Mouse (Mus musculus): ENCODE results near the gene Itga5. TPM values are rescaled to one million over a fixed set of nuclear protein-coding genes. Genes with fewer than 3 reads are reported as not detected.

The Itga5 gene
- polyA plus RNA-seq, 1 experiment: 104 TPM

- Histone ChIP-seq H3K36me3 (ENCODE audit: control insufficient read depth, insufficient read depth) (peaks cover 51% of the 10 kb centered on the region), H3K4me3 (ENCODE audit: insufficient read depth, poor library complexity, severe bottlenecking) (no peak overlapping the region), H3K79me3 (ENCODE audit: low read depth) (peaks cover 78% of the 10 kb centered on the region), H3K79me2 (ENCODE audit: control insufficient read depth, insufficient read depth) (peaks cover 93% of the 10 kb centered on the region), H3K27me3 (ENCODE audit: control insufficient read depth, insufficient read depth, insufficient read length) (no peaks in the 10 kb centered on the region), H3ac (ENCODE audit: control insufficient read depth, insufficient read length, low read depth) (no peak overlapping the region)
- TF ChIP-seq FOSL1 (IDR thresholded peaks at IDR 0.05; ENCODE audit: insufficient read depth, low read length, poor library complexity, severe bottlenecking) (no peak), MYOD1 (IDR thresholded peaks at IDR 0.05; ENCODE audit: control insufficient read depth, insufficient read length, low read depth) (no peak), MAX (IDR thresholded peaks at IDR 0.05) (no peak), MYOG (IDR thresholded peaks at IDR 0.05; ENCODE audit: control insufficient read depth, extremely low read depth, insufficient read length) (no peak), USF1 (IDR thresholded peaks at IDR 0.05; ENCODE audit: low read depth) (no peak), CEBPB (IDR thresholded peaks at IDR 0.05; ENCODE audit: low read depth) (no peak), CTCF (IDR thresholded peaks at IDR 0.05; ENCODE audit: control insufficient read depth, insufficient read depth, insufficient read length) (no peak)
These were observed 3.6 kb downstream of the Itga5 start for GRCm38 (mm10) chr15:103362950-103363349.

- TF ChIP-seq MAX (IDR thresholded peaks at IDR 0.05) (no peak), MYOD1 (IDR thresholded peaks at IDR 0.05; ENCODE audit: control insufficient read depth, insufficient read length, low read depth) (no peak), FOSL1 (IDR thresholded peaks at IDR 0.05; ENCODE audit: insufficient read depth, low read length, poor library complexity, severe bottlenecking) (no peak), MYOG (IDR thresholded peaks at IDR 0.05; ENCODE audit: control insufficient read depth, extremely low read depth, insufficient read length) (no peak), USF1 (IDR thresholded peaks at IDR 0.05; ENCODE audit: low read depth) (no peak), CEBPB (IDR thresholded peaks at IDR 0.05; ENCODE audit: low read depth) (no peak), CTCF (IDR thresholded peaks at IDR 0.05; ENCODE audit: control insufficient read depth, insufficient read depth, insufficient read length) (no peak)
- H3K79me3 ChIP-seq (ENCODE audit: low read depth): peaks cover 85% of the 10 kb centered on the region
- peaks cover 57% of the 10 kb centered on the region for H3K36me3 ChIP-seq (ENCODE audit: control insufficient read depth, insufficient read depth)
- no peak overlapping the region for H3ac ChIP-seq (ENCODE audit: control insufficient read depth, insufficient read length, low read depth)
- no peak overlapping the region for H3K4me3 ChIP-seq (ENCODE audit: insufficient read depth, poor library complexity, severe bottlenecking)
- H3K27me3 ChIP-seq (ENCODE audit: control insufficient read depth, insufficient read depth, insufficient read length): no peaks in the 10 kb centered on the region
- peaks cover 97% of the 10 kb centered on the region for H3K79me2 ChIP-seq (ENCODE audit: control insufficient read depth, insufficient read depth)
These were observed 4.2 kb downstream of the Itga5 start for GRCm38 (mm10) chr15:103362333-103362732.

- TF ChIP-seq CTCF (IDR thresholded peaks at IDR 0.05; ENCODE audit: control insufficient read depth, insufficient read depth, insufficient read length): no peak
- no peak for TF ChIP-seq MYOD1 (IDR thresholded peaks at IDR 0.05; ENCODE audit: control insufficient read depth, insufficient read length, low read depth)
- TF ChIP-seq USF1 (IDR thresholded peaks at IDR 0.05; ENCODE audit: low read depth): no peak
- TF ChIP-seq MYOG (IDR thresholded peaks at IDR 0.05; ENCODE audit: control insufficient read depth, extremely low read depth, insufficient read length): no peak
- TF ChIP-seq CEBPB (IDR thresholded peaks at IDR 0.05; ENCODE audit: low read depth): no peak
- no peak for TF ChIP-seq FOSL1 (IDR thresholded peaks at IDR 0.05; ENCODE audit: insufficient read depth, low read length, poor library complexity, severe bottlenecking)
- no peak for TF ChIP-seq MAX (IDR thresholded peaks at IDR 0.05)
- H3K27me3 ChIP-seq (ENCODE audit: control insufficient read depth, insufficient read depth, insufficient read length): no peaks in the 10 kb centered on the region
- peaks cover 90% of the 10 kb centered on the region for H3K79me3 ChIP-seq (ENCODE audit: low read depth)
- no peak overlapping the region for H3ac ChIP-seq (ENCODE audit: control insufficient read depth, insufficient read length, low read depth)
- peaks cover 99% of the 10 kb centered on the region for H3K79me2 ChIP-seq (ENCODE audit: control insufficient read depth, insufficient read depth)
- peaks cover 68% of the 10 kb centered on the region for H3K36me3 ChIP-seq (ENCODE audit: control insufficient read depth, insufficient read depth)
- H3K4me3 ChIP-seq (ENCODE audit: insufficient read depth, poor library complexity, severe bottlenecking): no peak overlapping the region
These were observed 5.3 kb downstream of the Itga5 start for GRCm38 (mm10) chr15:103361269-103361668.

GRCm38 (mm10) chr15:103359869-103360602, 6.5 kb downstream of the Itga5 start:
- H3K36me3 ChIP-seq (ENCODE audit: control insufficient read depth, insufficient read depth): peaks cover 80% of the 10 kb centered on the region
- H3K4me3 ChIP-seq (ENCODE audit: insufficient read depth, poor library complexity, severe bottlenecking): no peak overlapping the region
- H3ac ChIP-seq (ENCODE audit: control insufficient read depth, insufficient read length, low read depth): no peak overlapping the region
- peaks cover 78% of the 10 kb centered on the region for H3K79me3 ChIP-seq (ENCODE audit: low read depth)
- no peaks in the 10 kb centered on the region for H3K27me3 ChIP-seq (ENCODE audit: control insufficient read depth, insufficient read depth, insufficient read length)
- H3K79me2 ChIP-seq (ENCODE audit: control insufficient read depth, insufficient read depth): peaks cover 90% of the 10 kb centered on the region
- TF ChIP-seq MYOG (IDR thresholded peaks at IDR 0.05; ENCODE audit: control insufficient read depth, extremely low read depth, insufficient read length) (no peak), USF1 (IDR thresholded peaks at IDR 0.05; ENCODE audit: low read depth) (no peak), MAX (IDR thresholded peaks at IDR 0.05) (no peak), CTCF (IDR thresholded peaks at IDR 0.05; ENCODE audit: control insufficient read depth, insufficient read depth, insufficient read length) (no peak), FOSL1 (IDR thresholded peaks at IDR 0.05; ENCODE audit: insufficient read depth, low read length, poor library complexity, severe bottlenecking) (no peak), MYOD1 (IDR thresholded peaks at IDR 0.05; ENCODE audit: control insufficient read depth, insufficient read length, low read depth) (no peak)

GRCm38 (mm10) chr15:103359122-103359510, 7.4 kb downstream of the Itga5 start:
- H3K27me3 ChIP-seq (ENCODE audit: control insufficient read depth, insufficient read depth, insufficient read length): no peaks in the 10 kb centered on the region
- TF ChIP-seq MYOD1 (IDR thresholded peaks at IDR 0.05; ENCODE audit: control insufficient read depth, insufficient read length, low read depth) (peak; percentile 92), MAX (IDR thresholded peaks at IDR 0.05) (peak; percentile 59), USF1 (IDR thresholded peaks at IDR 0.05; ENCODE audit: low read depth) (no peak)
- peaks cover 81% of the 10 kb centered on the region for H3K79me2 ChIP-seq (ENCODE audit: control insufficient read depth, insufficient read depth)
- H3ac ChIP-seq (ENCODE audit: control insufficient read depth, insufficient read length, low read depth): peak overlapping the region; percentile 14
- peaks cover 84% of the 10 kb centered on the region for H3K36me3 ChIP-seq (ENCODE audit: control insufficient read depth, insufficient read depth)
- H3K79me3 ChIP-seq (ENCODE audit: low read depth): peaks cover 69% of the 10 kb centered on the region
- H3K4me3 ChIP-seq (ENCODE audit: insufficient read depth, poor library complexity, severe bottlenecking): no peak overlapping the region
